Mouse (Mus musculus) G1E (cell line): ENCODE results near the gene Gkap1. TPM values are rescaled to one million over a fixed set of nuclear protein-coding genes. Genes with fewer than 3 reads are reported as not detected.
A peak's percentile ranks its signal among the peaks of the same experiment; 100 is the strongest.

Source experiments
- ATAC-seq: 2 replicates; pipeline ENCODE4 v1.8.0; 2016; ENCODE audit warnings: mild to moderate bottlenecking; ENCODE audit not compliant: insufficient number of reproducible peaks, poor library complexity, low FRiP score, severe bottlenecking; ENCODE audit errors: extremely low read depth
- DNase-seq: peaks from one replicate; pipeline ENCODE4 v3.0.0; 2012; ENCODE audit warnings: low spot score
- H3K27me3 ChIP-seq: 2 replicates; pipeline ENCODE4 v1.6.1; 2012; ENCODE audit warnings: mild to moderate bottlenecking, low read length, inconsistent platforms; ENCODE audit not compliant: insufficient read depth
- H3K36me3 ChIP-seq: replicated peaks from 2 replicates; pipeline ENCODE3; 2012; ENCODE audit warnings: mild to moderate bottlenecking, inconsistent platforms
- H3K4me1 ChIP-seq: 2 replicates; pipeline ENCODE4 v1.6.1; 2012; ENCODE audit warnings: low read depth, low read length, inconsistent platforms, mixed read lengths; ENCODE audit not compliant: insufficient read depth
- H3K4me3 ChIP-seq: 2 replicates; pipeline ENCODE4 v1.5.1; 2012; ENCODE audit warnings: low read depth, mild to moderate bottlenecking, inconsistent platforms, low read length, moderate library complexity, mixed read lengths
- H3K9me3 ChIP-seq: replicated peaks from 2 replicates; pipeline ENCODE4 v1.6.1; 2012; ENCODE audit warnings: inconsistent platforms
- CTCF ChIP-seq: IDR thresholded peaks from 2 replicates; pipeline ENCODE4 v1.5.1; 2012; ENCODE audit warnings: low read depth, low read length, inconsistent platforms, mixed read lengths
- GATA1 ChIP-seq: IDR thresholded peaks from 2 replicates; pipeline ENCODE4 v1.6.1; 2012; ENCODE audit warnings: borderline replicate concordance, low read length, inconsistent platforms, mixed read lengths
- GATA2 ChIP-seq: IDR thresholded peaks from 2 replicates; pipeline ENCODE4 v1.6.1; 2012; ENCODE audit warnings: low read depth, low read length, inconsistent platforms, borderline replicate concordance
- POLR2AphosphoS5 ChIP-seq: IDR thresholded peaks from 2 replicates; pipeline ENCODE4 v1.6.1; 2012; ENCODE audit warnings: low read depth, low read length, inconsistent platforms; ENCODE audit not compliant: insufficient replicate concordance
- TAL1 ChIP-seq: conservative IDR thresholded peaks from 2 replicates; pipeline ENCODE4 v1.6.1; 2012; ENCODE audit warnings: low read depth, low read length, inconsistent platforms, mixed read lengths
- polyA plus RNA-seq: library from polyadenylated mRNA; stranded (reverse); fragments of >175 nt; gene quantifications from 2 replicates; pipeline ENCODE4 v1.2.3, GENCODE M21; 2012
- total RNA-seq, 2 experiments: library from RNA; stranded (forward) in 1 of 2; stranded (reverse) in 1 of 2; fragments of 200-1000 nt in 1 of 2; fragments of >200 nt in 1 of 2; fragmentation: Nextera tagmentation in 1 of 2; gene quantifications; 2 replicates each; pipeline ENCODE4 v1.2.3; 2014 to 2017

Gene Gkap1
- total and polyA plus RNA-seq, 3 experiments, result 0.98 to 29.0 (median 4.1) TPM

GRCm38 (mm10) chr13:58274259-58274991, 1.1 kb downstream of the Gkap1 start:
- Histone ChIP-seq H3K36me3 (no peaks in the 10 kb centered on the region), H3K4me3 (peak overlapping the region; percentile 75), H3K27me3 (peaks cover 40% of the 10 kb centered on the region), H3K9me3 (peaks cover 8% of the 10 kb centered on the region), H3K4me1 (peaks cover 12% of the 10 kb centered on the region)
- DNase-seq, result peak; percentile 52
- peak; percentile 15; the same call in 1 of the 2 replicates for ATAC-seq
- TF ChIP-seq GATA2 (no peak), POLR2AphosphoS5 (no peak), TAL1 (no peak), CTCF (no peak)

- Histone ChIP-seq H3K4me3 (peak overlapping the region; percentile 75), H3K4me1 (peaks cover 12% of the 10 kb centered on the region), H3K9me3 (peaks cover 8% of the 10 kb centered on the region), H3K27me3 (peaks cover 42% of the 10 kb centered on the region), H3K36me3 (no peaks in the 10 kb centered on the region)
- DNase-seq, result peak; percentile 16
- TF ChIP-seq GATA1 (no peak), POLR2AphosphoS5 (no peak), GATA2 (no peak), TAL1 (no peak), CTCF (no peak)
- no peak for ATAC-seq
Observed at GRCm38 (mm10) chr13:58273411-58274258, 1.9 kb downstream of the Gkap1 start.

- ATAC-seq, result no peak
- Histone ChIP-seq H3K36me3 (peaks cover 9% of the 10 kb centered on the region), H3K9me3 (no peaks in the 10 kb centered on the region), H3K4me3 (no peak overlapping the region), H3K4me1 (0 out of 2 replicates have a peak, but pooled peaks cover 2% of the 10 kb centered on the region), H3K27me3 (peaks cover 12% of the 10 kb centered on the region)
- no peak for DNase-seq
- no peak for TF ChIP-seq GATA2
- no peak for TF ChIP-seq POLR2AphosphoS5
Observed at GRCm38 (mm10) chr13:58266864-58267263, 8.6 kb downstream of the Gkap1 start.

GRCm38 (mm10) chr13:58263546-58263945, 12.0 kb downstream of the Gkap1 start:
- TF ChIP-seq CTCF, result no peak
- no peak for TF ChIP-seq POLR2AphosphoS5
- TF ChIP-seq TAL1, result no peak
- no peak for TF ChIP-seq GATA1
- no peak for TF ChIP-seq GATA2
- Histone ChIP-seq H3K36me3 (peaks cover 18% of the 10 kb centered on the region), H3K27me3 (peaks cover 6% of the 10 kb centered on the region; the same call in 1 of the 2 replicates), H3K9me3 (no peaks in the 10 kb centered on the region), H3K4me1 (0 out of 2 replicates have a peak, but pooled peaks cover 2% of the 10 kb centered on the region), H3K4me3 (no peak overlapping the region)
- DNase-seq (no peak), ATAC-seq (no peak)

- DNase-seq (no peak), ATAC-seq (no peak; the same call in 1 of the 2 replicates)
- peaks cover 6% of the 10 kb centered on the region; the same call in 1 of the 2 replicates for H3K27me3 ChIP-seq
- H3K36me3 ChIP-seq, result peaks cover 18% of the 10 kb centered on the region
- H3K9me3 ChIP-seq, result no peaks in the 10 kb centered on the region
- 0 out of 2 replicates have a peak, but pooled peaks cover 2% of the 10 kb centered on the region for H3K4me1 ChIP-seq
- no peak overlapping the region for H3K4me3 ChIP-seq
- TF ChIP-seq GATA1 (no peak), TAL1 (no peak)
Observed at GRCm38 (mm10) chr13:58261674-58262073, 13.8 kb downstream of the Gkap1 start.

GRCm38 (mm10) chr13:58253268-58253667, 22.2 kb downstream of the Gkap1 start:
- DNase-seq, result no peak
- Histone ChIP-seq H3K27me3 (peaks cover 4% of the 10 kb centered on the region; the same call in 1 of the 2 replicates), H3K9me3 (no peaks in the 10 kb centered on the region), H3K4me1 (no peaks in the 10 kb centered on the region), H3K36me3 (peaks cover 10% of the 10 kb centered on the region), H3K4me3 (no peak overlapping the region)
- ATAC-seq, result no peak
- TF ChIP-seq POLR2AphosphoS5, result no peak
- TF ChIP-seq CTCF, result no peak
- TF ChIP-seq GATA1, result no peak
- TF ChIP-seq GATA2, result no peak
- TF ChIP-seq TAL1, result no peak
